Mouse (Mus musculus) adrenal gland, postnatal 4 days (tissue): Measurements from ENCODE around the gene Lca5l. TPM values are rescaled to one million over a fixed set of nuclear protein-coding genes. Genes with fewer than 3 reads are reported as not detected.

Experiments used
- DNase-seq, 2 experiments: peaks; one replicate each; pipeline ENCODE4 v3.0.0; 2021 to 2022; ENCODE audit warnings: low spot score in 2 of 2, mixed read lengths in 2 of 2
- total RNA-seq, 2 experiments: library from RNA; stranded (reverse); gene quantifications; 2 replicates each; pipeline ENCODE4 v1.2.3; 2021

Lca5l gene
- total RNA-seq, 2 experiments from 2014 or later = 3.2 to 4.4 TPM

GRCm38 (mm10) chr16:96126684-96127171 lies 65.3 kb downstream of the Lca5l start:
- DNase-seq = no peak

GRCm38 (mm10) chr16:96120022-96120623 lies 71.9 kb downstream of the Lca5l start:
- DNase-seq = no peak

DNA sequence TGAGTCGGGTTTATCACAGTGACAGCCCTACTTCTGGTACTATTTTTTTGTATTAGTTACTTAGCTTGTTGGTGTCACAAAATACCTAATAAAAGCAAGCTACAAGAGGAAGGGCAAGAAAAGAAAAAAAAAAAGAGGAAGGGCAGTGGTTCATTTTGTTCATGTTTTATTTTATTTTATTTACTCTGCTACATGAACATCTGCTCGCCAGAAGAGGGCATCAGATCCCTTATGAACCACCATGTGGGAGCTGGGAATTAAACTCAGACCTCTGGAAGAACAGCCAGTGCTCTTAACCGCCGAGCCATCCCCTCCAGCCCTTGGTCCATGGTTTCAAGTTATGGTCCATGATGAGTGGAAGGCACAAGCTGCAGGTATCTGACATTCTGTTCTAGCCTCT lies 77.3 kb downstream of the Lca5l start:
- DNase-seq = no peak

GRCm38 (mm10) chr16:96112769-96113168 lies 79.3 kb downstream of the Lca5l start:
- no peak for DNase-seq

GRCm38 (mm10) chr16:96110655-96111345 lies 81.3 kb downstream of the Lca5l start:
- no peak for DNase-seq

GRCm38 (mm10) chr16:96109673-96110072 lies 82.4 kb downstream of the Lca5l start:
- no peak for DNase-seq

Other genes starting within 250 kb of the Lca5l start
- 10 to 100 TPM; 37.9 to 40.5 TPM for gene Psmg1, start 201.3 kb downstream of the Lca5l start, total RNA-seq
- gene Brwd1, start 109.7 kb downstream of the Lca5l start, total RNA-seq = 100 to 1,000 TPM in 1 of 2 experiments, 10 to 100 TPM in 1; 83.2 to 103 TPM
- 100 to 1,000 TPM; 270 to 285 TPM for gene Hmgn1, start 64.5 kb downstream of the Lca5l start, total RNA-seq
- gene Wrb, start 46.9 kb downstream of the Lca5l start, total RNA-seq = 10 to 100 TPM; 31.5 to 31.9 TPM
- gene Sh3bgr, start 8.2 kb upstream of the Lca5l start, total RNA-seq = 10 to 100 TPM in 1 of 2 experiments, 1 to 10 TPM in 1; 9.0 to 23.2 TPM
- gene B3galt5, start 43.5 kb upstream of the Lca5l start, total RNA-seq = 1 to 10 TPM in 1 of 2 experiments, under 1 TPM in 1; 0.37 to 1.8 TPM